Mouse (Mus musculus): ENCODE results near the gene Fgfr2.

The Fgfr2 gene

GRCm38 (mm10) chr7:132939118-132939517 is 184.0 kb downstream of the Fgfr2 start:
- DNase-seq (ENCODE audit: low read depth, low spot score): no peak

- no peak for DNase-seq (ENCODE audit: low read depth, low spot score)
These were observed 188.4 kb downstream of the Fgfr2 start for GRCm38 (mm10) chr7:132934743-132935142.

- no peak for DNase-seq (ENCODE audit: low read depth, low spot score)
These were observed 189.8 kb downstream of the Fgfr2 start for GRCm38 (mm10) chr7:132933331-132933730.

- DNase-seq (ENCODE audit: low read depth, low spot score): no peak
These were observed 191.4 kb downstream of the Fgfr2 start for GRCm38 (mm10) chr7:132931560-132932351.

GRCm38 (mm10) chr7:132930850-132931559 is 192.1 kb downstream of the Fgfr2 start, which contains the start of gene Zranb1:
Gene Zranb1, plus strand, starts transcription at chr7:132931142.
- DNase-seq (ENCODE audit: low read depth, low spot score): peak; percentile 94

GRCm38 (mm10) chr7:132930055-132930454 is 193.1 kb downstream of the Fgfr2 start:
- DNase-seq (ENCODE audit: low read depth, low spot score): no peak

GRCm38 (mm10) chr7:132927201-132927600 is 195.9 kb downstream of the Fgfr2 start:
- no peak for DNase-seq (ENCODE audit: low read depth, low spot score)

- DNase-seq (ENCODE audit: low read depth, low spot score): no peak
These were observed 197.9 kb downstream of the Fgfr2 start for GRCm38 (mm10) chr7:132925227-132925626.

GRCm38 (mm10) chr7:132921971-132922370 is 201.2 kb downstream of the Fgfr2 start:
- no peak for DNase-seq (ENCODE audit: low read depth, low spot score)

GRCm38 (mm10) chr7:132903796-132904195 is 219.4 kb downstream of the Fgfr2 start:
- DNase-seq (ENCODE audit: low read depth, low spot score): no peak

GRCm38 (mm10) chr7:132900826-132901531 is 222.2 kb downstream of the Fgfr2 start:
- no peak for DNase-seq (ENCODE audit: low read depth, low spot score)

- DNase-seq (ENCODE audit: low read depth, low spot score): no peak
These were observed 224.9 kb downstream of the Fgfr2 start for GRCm38 (mm10) chr7:132898234-132898633.

- no peak for DNase-seq (ENCODE audit: low read depth, low spot score)
These were observed 225.9 kb downstream of the Fgfr2 start for GRCm38 (mm10) chr7:132897258-132897657.

- no peak for DNase-seq (ENCODE audit: low read depth, low spot score)
These were observed 226.8 kb downstream of the Fgfr2 start for GRCm38 (mm10) chr7:132896206-132896815.

GRCm38 (mm10) chr7:132894841-132895555 is 228.2 kb downstream of the Fgfr2 start:
- no peak for DNase-seq (ENCODE audit: low read depth, low spot score)

- DNase-seq (ENCODE audit: low read depth, low spot score): no peak
These were observed 229.8 kb downstream of the Fgfr2 start for GRCm38 (mm10) chr7:132893336-132893735.

- no peak for DNase-seq (ENCODE audit: low read depth, low spot score)
These were observed 230.3 kb downstream of the Fgfr2 start for GRCm38 (mm10) chr7:132892806-132893205.

GRCm38 (mm10) chr7:132892311-132892661 is 230.9 kb downstream of the Fgfr2 start:
- no peak for DNase-seq (ENCODE audit: low read depth, low spot score)

GRCm38 (mm10) chr7:132891561-132892310 is 231.4 kb downstream of the Fgfr2 start:
- no peak for DNase-seq (ENCODE audit: low read depth, low spot score)

GRCm38 (mm10) chr7:132890201-132890600 is 232.9 kb downstream of the Fgfr2 start:
- DNase-seq (ENCODE audit: low read depth, low spot score): no peak
